Mouse (Mus musculus): ENCODE data around the gene Matk.

The Matk gene

GRCm38 (mm10) chr10:81287513-81288157, 34.9 kb downstream of the Matk start:
- ChIA-PET POLR2A (interaction anchor here in 3 of 4 experiments (1.0 to 7.6 kb wide), 13 partner anchors 8 to 358 kb away, joined by 3 to 79 read pairs (median 4); partner anchors contain the start of genes Cactin (in 2 of the 3), Apba3 (in 1 of the 3), Dohh (in 1 of the 3) and Gadd45b (in 1 of the 3)), CTCF (interaction anchor here (0.6 to 10.3 kb wide), 63 partner anchors 9 to 406 kb away, joined by 3 to 263 read pairs (median 5); partner anchors contain the start of genes Cactin (in 3 of the 4), Hmg20b (in 2 of the 4), Fzr1 (in 1 of the 4) and Gipc3 (in 1 of the 4))

GRCm38 (mm10) chr10:81288601-81289000, 35.9 kb downstream of the Matk start:
- CTCF ChIA-PET, result interaction anchor here (0.5 to 10.3 kb wide), 113 partner anchors 8 to 856 kb away, joined by 3 to 263 read pairs (median 5); partner anchors contain the start of genes Cactin (in 3 of the 4), Hmg20b (in 3 of the 4), Fzr1 (in 2 of the 4) and Apba3 (in 1 of the 4)

GRCm38 (mm10) chr10:81289278-81289677, 36.5 kb downstream of the Matk start:
- ChIA-PET CTCF (interaction anchor here (0.6 to 10.3 kb wide), 84 partner anchors 8 to 1138 kb away, joined by 3 to 263 read pairs (median 5); partner anchors contain the start of genes Hmg20b (in 3 of the 4), Cactin (in 2 of the 4), Apba3 (in 1 of the 4) and Celf5 (in 1 of the 4)), POLR2A (interaction anchor here (0.6 to 7.6 kb wide), 43 partner anchors 9 to 699 kb away, joined by 3 to 79 read pairs (median 4); partner anchors contain the start of genes Cactin (in 3 of the 4), Dohh (in 2 of the 4), Fzr1 (in 2 of the 4) and Gadd45b (in 2 of the 4))

More at GRCm38 (mm10) chr10:81288601-81289000, 35.9 kb downstream of the Matk start:
- POLR2A ChIA-PET, result interaction anchor here in 3 of 4 experiments (0.6 to 7.6 kb wide), 41 partner anchors 8 to 698 kb away, joined by 3 to 79 read pairs (median 4); partner anchors contain the start of genes Cactin (in 2 of the 3), Dohh (in 2 of the 3), Gadd45b (in 2 of the 3) and Gm48551 (in 2 of the 3)

- ChIA-PET CTCF (interaction anchor here (0.6 to 10.3 kb wide), 70 partner anchors 8 to 1139 kb away, joined by 3 to 263 read pairs (median 6); partner anchors contain the start of genes Cactin (in 2 of the 4), Diras1 (in 1 of the 4), Fzr1 (in 1 of the 4) and Gipc3 (in 1 of the 4)), POLR2A (interaction anchor here in 3 of 4 experiments (0.6 to 8.2 kb wide), 29 partner anchors 9 to 361 kb away, joined by 3 to 85 read pairs (median 4); partner anchors contain the start of genes Cactin (in 3 of the 3), Apba3 (in 2 of the 3), Mrpl54 (in 2 of the 3) and Aes (in 1 of the 3))
Measured at GRCm38 (mm10) chr10:81289811-81290210, 37.1 kb downstream of the Matk start.

GRCm38 (mm10) chr10:81290698-81291460, 38.1 kb downstream of the Matk start:
- POLR2A ChIA-PET, result interaction anchor here (0.6 to 8.2 kb wide), 48 partner anchors 9 to 1332 kb away, joined by 3 to 89 read pairs (median 5); partner anchors contain the start of genes Apba3 (in 2 of the 4), Cactin (in 2 of the 4), Eef2 (in 2 of the 4) and Mrpl54 (in 2 of the 4)
- CTCF ChIA-PET, result interaction anchor here (0.6 to 10.3 kb wide), 50 partner anchors 11 to 917 kb away, joined by 3 to 263 read pairs (median 6); partner anchors contain the start of genes Cactin (in 2 of the 4), Hmg20b (in 2 of the 4), Atcay (in 1 of the 4) and Dohh (in 1 of the 4)

- POLR2A ChIA-PET, result interaction anchor here (0.6 to 8.2 kb wide), 90 partner anchors 8 to 1332 kb away, joined by 3 to 89 read pairs (median 5); partner anchors contain the start of genes Apba3 (in 2 of the 4), Cactin (in 2 of the 4), Dohh (in 2 of the 4) and Eef2 (in 2 of the 4)
- CTCF ChIA-PET, result interaction anchor here (0.6 to 10.3 kb wide), 90 partner anchors 8 to 1065 kb away, joined by 3 to 263 read pairs (median 7); partner anchors contain the start of genes Hmg20b (in 3 of the 4), Cactin (in 2 of the 4), Fzr1 (in 2 of the 4) and 4930404N11Rik (in 1 of the 4)
Measured at GRCm38 (mm10) chr10:81291511-81292104, 38.9 kb downstream of the Matk start, which contains the start of gene Tjp3. Gene Tjp3 (minus strand): TSS chr10:81291581.

GRCm38 (mm10) chr10:81292554-81293333, 40.0 kb downstream of the Matk start, which contains the start of gene Pip5k1c:
Gene Pip5k1c (plus strand): TSS chr10:81292963.
- POLR2A ChIA-PET, result interaction anchor here (0.5 to 8.2 kb wide), 160 partner anchors 8 to 1126 kb away, joined by 3 to 89 read pairs (median 4); partner anchors contain the start of genes Cactin (in 4 of the 4), Fzr1 (in 3 of the 4), Gadd45b (in 3 of the 4) and Hmg20b (in 3 of the 4)
- CTCF ChIA-PET, result interaction anchor here (0.5 to 10.3 kb wide), 162 partner anchors 9 to 1067 kb away, joined by 3 to 263 read pairs (median 4); partner anchors contain the start of genes Hmg20b (in 4 of the 4), Cactin (in 3 of the 4), Celf5 (in 2 of the 4) and Fzr1 (in 2 of the 4)

- CTCF ChIA-PET, result interaction anchor here (0.5 to 10.3 kb wide), 122 partner anchors 9 to 1067 kb away, joined by 3 to 263 read pairs (median 6); partner anchors contain the start of genes Cactin (in 3 of the 4), Hmg20b (in 3 of the 4), 4930404N11Rik (in 1 of the 4) and Aes (in 1 of the 4)
- POLR2A ChIA-PET, result interaction anchor here (0.5 to 8.2 kb wide), 101 partner anchors 10 to 766 kb away, joined by 3 to 89 read pairs (median 5); partner anchors contain the start of genes Cactin (in 4 of the 4), Fzr1 (in 3 of the 4), Dohh (in 2 of the 4) and Gadd45b (in 2 of the 4)
Measured at GRCm38 (mm10) chr10:81293334-81294030, 40.7 kb downstream of the Matk start.

- CTCF ChIA-PET, result interaction anchor here (0.6 to 10.3 kb wide), 8 partner anchors 10 to 68 kb away, joined by 3 to 263 read pairs (median 45); partner anchors contain the start of genes Cactin (in 1 of the 4) and Gipc3 (in 1 of the 4)
- POLR2A ChIA-PET, result interaction anchor here in 3 of 4 experiments (0.8 to 8.2 kb wide), 12 partner anchors 10 to 122 kb away, joined by 3 to 85 read pairs (median 10); partner anchors contain the start of genes Cactin (in 2 of the 3) and Mfsd12 (in 1 of the 3)
Measured at GRCm38 (mm10) chr10:81294442-81294841, 41.7 kb downstream of the Matk start.

GRCm38 (mm10) chr10:81295185-81295584, 42.5 kb downstream of the Matk start:
- ChIA-PET POLR2A (interaction anchor here in 3 of 4 experiments (0.5 to 8.2 kb wide), 10 partner anchors 9 to 1180 kb away, joined by 3 to 85 read pairs (median 11); partner anchors contain the start of genes Cactin (in 2 of the 3), 4930404N11Rik (in 1 of the 3), Fzr1 (in 1 of the 3) and Stk11 (in 1 of the 3)), CTCF (interaction anchor here in 2 of 4 experiments (0.6 to 10.3 kb wide), 5 partner anchors 9 to 123 kb away, joined by 3 to 263 read pairs (median 17); no protein-coding TSS in a partner anchor)

GRCm38 (mm10) chr10:81297246-81297645, 44.5 kb downstream of the Matk start:
- ChIA-PET CTCF (interaction anchor here in 3 of 4 experiments (0.6 to 10.3 kb wide), 14 partner anchors 7 to 279 kb away, joined by 3 to 263 read pairs (median 8); no protein-coding TSS in a partner anchor), POLR2A (interaction anchor here in 3 of 4 experiments (0.7 to 8.2 kb wide), 27 partner anchors 11 to 368 kb away, joined by 3 to 85 read pairs (median 4); partner anchors contain the start of gene Cactin (in 3 of the 3))

- POLR2A ChIA-PET, result interaction anchor here in 3 of 4 experiments (0.7 to 8.2 kb wide), 24 partner anchors 9 to 210 kb away, joined by 3 to 85 read pairs (median 4); partner anchors contain the start of gene Cactin (in 3 of the 3)
- CTCF ChIA-PET, result interaction anchor here in 3 of 4 experiments (0.6 to 10.3 kb wide), 14 partner anchors 7 to 255 kb away, joined by 3 to 263 read pairs (median 6); no protein-coding TSS in a partner anchor
Measured at GRCm38 (mm10) chr10:81297845-81298244, 45.1 kb downstream of the Matk start.

GRCm38 (mm10) chr10:81298369-81299100, 45.8 kb downstream of the Matk start:
- CTCF ChIA-PET, result interaction anchor here in 3 of 4 experiments (0.6 to 3.0 kb wide), 10 partner anchors 9 to 175 kb away, joined by 3 to 21 read pairs (median 6); no protein-coding TSS in a partner anchor
- POLR2A ChIA-PET, result interaction anchor here in 3 of 4 experiments (0.7 to 4.8 kb wide), 15 partner anchors 10 to 209 kb away, joined by 3 to 35 read pairs (median 3); partner anchors contain the start of gene Cactin (in 2 of the 3)
